Mouse (Mus musculus) brain, embryonic 14.5 days (tissue): ENCODE results near the gene Ccdc33.

Experiments used
- CTCF ChIP-seq: fragments of 200-500 bp; IDR thresholded peaks from 2 replicates; pipeline ENCODE4 v1.5.1; 2012; ENCODE audit warnings: inconsistent platforms, mild to moderate bottlenecking, moderate library complexity, borderline replicate concordance; ENCODE audit not compliant: insufficient read depth, insufficient read length; ENCODE audit errors: extremely low read depth
- POLR2A ChIP-seq: fragments of 200-500 bp; IDR thresholded peaks from 2 replicates; pipeline ENCODE4 v1.6.1; 2012; ENCODE audit warnings: mild to moderate bottlenecking, inconsistent platforms, borderline replicate concordance; ENCODE audit not compliant: poor library complexity, insufficient read depth, insufficient read length, severe bottlenecking; ENCODE audit errors: extremely low read depth

DNA sequence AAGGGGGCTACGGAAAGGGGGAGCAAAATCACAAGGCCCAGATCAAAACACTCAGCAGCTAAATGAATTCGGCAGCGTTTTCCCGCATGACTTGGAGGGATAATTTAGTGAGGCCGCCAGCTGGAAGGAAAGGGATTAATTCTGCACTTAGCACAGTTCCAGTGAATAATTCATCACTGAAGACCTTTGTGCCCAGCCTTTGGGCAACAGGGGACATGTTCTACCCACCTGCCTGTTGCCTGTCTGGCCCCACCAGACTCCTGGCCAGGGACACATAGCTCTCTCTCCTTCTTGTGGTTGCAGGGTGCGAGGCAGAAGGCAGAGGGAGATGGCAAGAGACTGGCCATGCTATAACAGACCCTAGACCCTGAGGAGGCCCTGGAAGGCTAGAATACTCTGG lies 53.1 kb downstream of the Ccdc33 start:
- TF ChIP-seq POLR2A (no peak), CTCF (no peak)
